Mouse (Mus musculus) lung, embryonic 16.5 days (tissue): ENCODE measurements around the gene Homez. TPM values are rescaled to one million over a fixed set of nuclear protein-coding genes. Genes with fewer than 3 reads are reported as not detected.

Source experiments
- ATAC-seq: fragments of 200-750 bp; cut with Nextera tagmentation; 2 replicates; pipeline ENCODE4 v1.8.0; 2017; ENCODE audit warnings: low read depth, mild to moderate bottlenecking, moderate library complexity
- H3K27ac ChIP-seq: fragments of 300-500 bp; sonication (generic); 2 replicates; pipeline ENCODE4 v1.5.1; 2014; ENCODE audit warnings: mild to moderate bottlenecking, control low read depth, low read length
- H3K27me3 ChIP-seq: fragments of 300-500 bp; sonication (generic); 2 replicates; pipeline ENCODE4 v1.6.1; 2014; ENCODE audit warnings: low read depth, low read length, mixed read lengths; ENCODE audit not compliant: control insufficient read depth, insufficient read depth
- H3K36me3 ChIP-seq: fragments of 300-500 bp; sonication (generic); 2 replicates; pipeline ENCODE4 v1.6.1; 2014; ENCODE audit warnings: low read length; ENCODE audit not compliant: control insufficient read depth, insufficient read depth
- H3K4me1 ChIP-seq: fragments of 300-500 bp; sonication (generic); replicated peaks from 2 replicates; pipeline ENCODE4 v1.6.1; 2014; ENCODE audit warnings: low read length, mixed read lengths; ENCODE audit not compliant: control insufficient read depth, insufficient read depth
- H3K4me2 ChIP-seq: fragments of 300-500 bp; sonication (generic); 2 replicates; pipeline ENCODE4 v1.6.1; 2014; ENCODE audit warnings: low read depth, low read length, control low read depth
- H3K4me3 ChIP-seq: fragments of 300-500 bp; sonication (generic); 2 replicates; pipeline ENCODE4 v1.5.1; 2014; ENCODE audit warnings: mild to moderate bottlenecking, low read length, control low read depth
- H3K9ac ChIP-seq: fragments of 300-500 bp; sonication (generic); 2 replicates; pipeline ENCODE4 v1.6.1; 2014; ENCODE audit warnings: low read length, control low read depth
- H3K9me3 ChIP-seq: fragments of 300-500 bp; sonication (generic); 2 replicates; pipeline ENCODE4 v1.6.1; 2016; ENCODE audit warnings: low read length; ENCODE audit not compliant: control insufficient read depth
- WGBS: fragments of 180-500 bp; shearing (Covaris S2); extraction: QIAGEN DNeasy Blood & Tissue Kit; methylation state at CpG from one replicate; pipeline ENCODE4 v1.1.7; 2014; 5-methylcytosine and 5-hydroxymethylcytosine counted together
- polyA plus RNA-seq: library from polyadenylated mRNA; unstranded; fragments of >200 nt; fragmentation: Nextera tagmentation; extraction: Ambion mirVana; gene quantifications from 2 replicates; pipeline ENCODE4 v1.2.1, GENCODE M21; 2015

The Homez gene
- polyA plus RNA-seq, 1 experiment from 2014 or later: 13.2 TPM

DNA sequence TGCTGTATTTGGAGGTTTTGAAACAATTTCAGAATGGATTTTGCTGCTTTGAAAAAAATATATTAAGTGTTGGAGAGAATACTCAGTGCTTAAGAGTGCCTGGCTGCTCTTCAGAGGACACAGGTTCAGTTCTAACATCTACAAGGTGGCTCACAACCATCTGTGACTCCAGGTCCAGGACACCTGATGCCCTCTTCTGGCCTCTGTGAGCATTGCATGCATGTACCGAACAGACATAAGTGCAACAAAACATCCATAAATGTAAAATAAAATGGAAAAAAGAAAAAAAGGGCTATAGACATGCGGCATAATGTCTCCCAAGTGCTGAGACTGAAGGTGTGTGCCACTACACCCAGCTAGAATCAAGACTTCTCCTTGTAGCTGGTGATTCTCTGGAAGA, 10.2 kb downstream of the Homez start:
- Histone ChIP-seq H3K4me2 (no peak overlapping the region), H3K36me3 (peaks cover 14% of the 10 kb centered on the region; the same call in 1 of the 2 replicates), H3K4me3 (no peak overlapping the region), H3K27me3 (no peaks in the 10 kb centered on the region), H3K4me1 (peaks cover 3% of the 10 kb centered on the region; the same call in 1 of the 2 replicates), H3K9ac (no peak overlapping the region), H3K9me3 (no peaks in the 10 kb centered on the region), H3K27ac (no peak overlapping the region)
- ATAC-seq: no peak
- WGBS: 39% methylated on average over 2 of the region's 2 CpGs

GRCm38 (mm10) chr14:54857891-54858290, 12.9 kb downstream of the Homez start:
- Histone ChIP-seq H3K36me3 (peaks cover 20% of the 10 kb centered on the region; the same call in 1 of the 2 replicates), H3K4me1 (no peaks in the 10 kb centered on the region), H3K9me3 (no peaks in the 10 kb centered on the region), H3K9ac (no peak overlapping the region), H3K27ac (no peak overlapping the region), H3K27me3 (no peaks in the 10 kb centered on the region), H3K4me2 (no peak overlapping the region), H3K4me3 (no peak overlapping the region)
- no peak for ATAC-seq
- WGBS: 92% methylated on average over 9 of the region's 9 CpGs

DNA sequence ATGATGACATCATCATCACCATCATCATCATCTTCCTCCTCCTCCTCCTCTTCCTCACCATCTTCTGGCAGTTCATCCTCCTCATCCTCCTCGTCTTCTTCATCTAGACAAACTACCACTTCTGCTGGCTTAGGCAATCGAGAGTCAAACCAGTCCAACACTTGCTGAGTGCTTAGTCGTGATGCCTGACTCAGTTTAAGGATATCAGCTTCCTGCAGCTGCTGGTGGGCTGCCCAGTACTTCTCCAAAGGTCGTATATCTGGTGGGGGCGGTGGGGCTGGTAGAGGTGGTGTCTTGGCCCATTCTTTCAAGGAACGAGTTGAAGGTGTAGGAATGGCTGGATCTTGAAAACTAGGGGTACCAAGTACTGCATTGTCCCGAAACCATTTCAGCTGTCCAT, 14.1 kb downstream of the Homez start:
- Histone ChIP-seq H3K36me3 (peaks cover 20% of the 10 kb centered on the region; the same call in 1 of the 2 replicates), H3K27me3 (no peaks in the 10 kb centered on the region), H3K4me3 (no peak overlapping the region), H3K9me3 (no peaks in the 10 kb centered on the region), H3K9ac (no peak overlapping the region), H3K4me2 (no peak overlapping the region), H3K4me1 (no peaks in the 10 kb centered on the region), H3K27ac (no peak overlapping the region)
- WGBS: 84% methylated on average over 7 of the region's 7 CpGs
- no peak for ATAC-seq

GRCm38 (mm10) chr14:54855726-54856125, 15.0 kb downstream of the Homez start:
- no peak for ATAC-seq
- Histone ChIP-seq H3K36me3 (peaks cover 20% of the 10 kb centered on the region; the same call in 1 of the 2 replicates), H3K9ac (no peak overlapping the region), H3K4me3 (no peak overlapping the region), H3K9me3 (no peaks in the 10 kb centered on the region), H3K27ac (no peak overlapping the region), H3K4me1 (no peaks in the 10 kb centered on the region), H3K4me2 (no peak overlapping the region), H3K27me3 (no peaks in the 10 kb centered on the region)
- 88% methylated on average over 3 of the region's 3 CpGs for WGBS

- H3K4me2 ChIP-seq: no peak overlapping the region
- no peak overlapping the region for H3K4me3 ChIP-seq
- under 1% methylated on average over 4 of the region's 4 CpGs for WGBS
Measured at GRCm38 (mm10) chr14:54843461-54843860, 27.3 kb downstream of the Homez start.

GRCm38 (mm10) chr14:54823716-54824115, 47.0 kb downstream of the Homez start:
- no peak for ATAC-seq
- no peaks in the 10 kb centered on the region for H3K4me1 ChIP-seq
- no peaks in the 10 kb centered on the region for H3K27me3 ChIP-seq
- no peaks in the 10 kb centered on the region for H3K36me3 ChIP-seq
- no peak overlapping the region for H3K27ac ChIP-seq
- no peaks in the 10 kb centered on the region for H3K9me3 ChIP-seq
- WGBS: 78% methylated on average over 1 of the region's 1 CpGs
- H3K9ac ChIP-seq: no peak overlapping the region
- H3K4me3 ChIP-seq: no peak overlapping the region
- H3K4me2 ChIP-seq: no peak overlapping the region

More at GRCm38 (mm10) chr14:54843461-54843860, 27.3 kb downstream of the Homez start:
- H3K36me3 ChIP-seq: no peaks in the 10 kb centered on the region
- H3K27ac ChIP-seq: no peak overlapping the region
- no peaks in the 10 kb centered on the region for H3K27me3 ChIP-seq
- H3K9ac ChIP-seq: no peak overlapping the region
- no peaks in the 10 kb centered on the region for H3K4me1 ChIP-seq
- ATAC-seq: no peak
- H3K9me3 ChIP-seq: no peaks in the 10 kb centered on the region

- H3K9ac ChIP-seq: no peak overlapping the region
- H3K27me3 ChIP-seq: no peaks in the 10 kb centered on the region
- no peaks in the 10 kb centered on the region for H3K4me1 ChIP-seq
- no peak overlapping the region for H3K4me3 ChIP-seq
- no peaks in the 10 kb centered on the region for H3K36me3 ChIP-seq
- H3K4me2 ChIP-seq: no peak overlapping the region
- WGBS: 65% methylated on average over 2 of the region's 2 CpGs
- H3K27ac ChIP-seq: no peak overlapping the region
- H3K9me3 ChIP-seq: no peaks in the 10 kb centered on the region
- no peak for ATAC-seq
Measured at GRCm38 (mm10) chr14:54822301-54822700, 48.5 kb downstream of the Homez start.

GRCm38 (mm10) chr14:54817791-54818190, 53.0 kb downstream of the Homez start:
- WGBS: 46% methylated on average over 2 of the region's 2 CpGs
- Histone ChIP-seq H3K27ac (no peak overlapping the region), H3K9me3 (no peaks in the 10 kb centered on the region), H3K9ac (no peak overlapping the region), H3K4me2 (no peak overlapping the region), H3K36me3 (no peaks in the 10 kb centered on the region), H3K4me1 (no peaks in the 10 kb centered on the region), H3K27me3 (no peaks in the 10 kb centered on the region), H3K4me3 (no peak overlapping the region)
- ATAC-seq: no peak

DNA sequence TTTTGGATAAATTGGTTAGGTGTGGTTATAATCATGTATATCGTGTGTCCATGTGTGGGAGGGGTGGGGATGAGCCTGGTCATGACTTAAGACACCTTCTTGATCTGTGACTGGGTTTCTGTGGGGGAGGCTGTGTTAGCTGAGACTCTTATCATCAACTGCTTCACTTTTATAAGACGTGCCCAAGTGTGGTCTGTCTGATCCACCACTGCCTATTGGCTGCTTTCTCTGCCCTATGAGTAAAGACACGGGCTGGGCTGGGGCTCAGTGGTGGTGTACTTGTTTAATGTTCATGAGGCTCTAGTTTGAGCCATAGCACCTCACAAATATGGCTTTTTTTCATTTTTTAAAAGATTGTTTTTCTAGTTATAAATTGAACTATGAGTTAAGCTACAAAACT, 55.0 kb downstream of the Homez start:
- 40% methylated on average over 3 of the region's 3 CpGs for WGBS
- Histone ChIP-seq H3K27me3 (no peaks in the 10 kb centered on the region), H3K4me3 (no peak overlapping the region), H3K4me2 (no peak overlapping the region), H3K36me3 (no peaks in the 10 kb centered on the region), H3K27ac (no peak overlapping the region), H3K9me3 (no peaks in the 10 kb centered on the region), H3K4me1 (no peaks in the 10 kb centered on the region), H3K9ac (no peak overlapping the region)
- no peak for ATAC-seq

- H3K27me3 ChIP-seq: no peaks in the 10 kb centered on the region
- no peak within 1 kb of the TSS for H3K4me2 ChIP-seq
- no peaks in the 10 kb centered on the region for H3K36me3 ChIP-seq
- 79% methylated on average over 27 of the region's 29 CpGs for WGBS
- no peaks in the 10 kb centered on the region for H3K9me3 ChIP-seq
- H3K4me3 ChIP-seq: no peak within 1 kb of the TSS
- H3K4me1 ChIP-seq: no peaks in the 10 kb centered on the region
- no peak within 1 kb of the TSS for H3K9ac ChIP-seq
- no peak within 1 kb of the TSS for H3K27ac ChIP-seq
- ATAC-seq: no peak
Measured at GRCm38 (mm10) chr14:54813991-54814390, 56.8 kb downstream of the Homez start, which contains the start of gene Rnf212b. Gene Rnf212b, plus strand, starts transcription at chr14:54814141.
